Mouse (Mus musculus) heart, adult 2 months (tissue): ENCODE data around the gene Vsig10. TPM values are rescaled to one million over a fixed set of nuclear protein-coding genes. Genes with fewer than 3 reads are reported as not detected.

Experiments used
- DNase-seq, 2 experiments: peaks; one replicate each; pipeline ENCODE4 v3.0.0; 2021
- H3K27ac ChIP-seq: fragments of 200-600 bp; 2 replicates; pipeline ENCODE4 v1.8.1; 2022
- H3K27me3 ChIP-seq: fragments of 200-500 bp; 2 replicates; pipeline ENCODE4 v1.6.1; 2012; ENCODE audit warnings: mild to moderate bottlenecking, low read length, inconsistent platforms, mixed read lengths; ENCODE audit not compliant: control insufficient read depth, insufficient read depth
- H3K36me3 ChIP-seq: fragments of 200-500 bp; 2 replicates; pipeline ENCODE4 v1.6.1; 2012; ENCODE audit warnings: low read length, inconsistent platforms; ENCODE audit not compliant: control insufficient read depth, insufficient read depth
- H3K4me1 ChIP-seq: fragments of 200-500 bp; 2 replicates; pipeline ENCODE4 v1.6.1; 2011; ENCODE audit warnings: low read length; ENCODE audit not compliant: control insufficient read depth, insufficient read depth
- H3K4me3 ChIP-seq: fragments of 200-600 bp; 2 replicates; pipeline ENCODE4 v1.8.1; 2022
- H3K79me2 ChIP-seq: fragments of 200-500 bp; replicated peaks from 2 replicates; pipeline ENCODE4 v1.6.1; 2012; ENCODE audit warnings: mild to moderate bottlenecking, inconsistent platforms, low read length, moderate library complexity, mixed read lengths; ENCODE audit not compliant: control insufficient read depth, insufficient read depth
- H3K9ac ChIP-seq: fragments of 200-500 bp; 2 replicates; pipeline ENCODE4 v1.6.1; 2012; ENCODE audit warnings: low read depth, mild to moderate bottlenecking, control low read depth, inconsistent platforms, low read length, mixed read lengths
- CTCF ChIP-seq: fragments of 200-600 bp; IDR thresholded peaks from 2 replicates; pipeline ENCODE4 v1.8.1; 2022; ENCODE audit warnings: antibody characterized with exemption, mild to moderate bottlenecking, moderate library complexity
- EP300 ChIP-seq: fragments of 200-500 bp; IDR thresholded peaks from 2 replicates; pipeline ENCODE4 v1.6.1; 2011; ENCODE audit warnings: low read depth, low read length, control low read depth; ENCODE audit not compliant: insufficient read depth
- POLR2A ChIP-seq: fragments of 200-500 bp; IDR thresholded peaks from 2 replicates; pipeline ENCODE4 v1.6.1; 2011; ENCODE audit warnings: mild to moderate bottlenecking, low read depth, low read length, control low read depth; ENCODE audit not compliant: insufficient read depth
- WGBS: fragments of 180-500 bp; shearing (Covaris S2); methylation state at CpG from one replicate; pipeline ENCODE4 v1.1.7; 2018; 5-methylcytosine and 5-hydroxymethylcytosine counted together
- intact Hi-C: fragments of 180-260 bp; cut with DNase I; formaldehyde crosslinking; loops from one replicate; pipeline ENCODE4 v1.15.1; 2025
- long read RNA-seq: library from polyadenylated mRNA; stranded (forward); transcript quantifications from one replicate; pipeline ENCODE4 v2.0.0, GENCODE M21; 2021
- polyA plus RNA-seq: library from polyadenylated mRNA; depleted of rRNA; stranded (reverse); fragments of >200 nt; gene quantifications from 2 replicates; pipeline ENCODE4 v1.2.3, GENCODE M21; 2012; rRNA removed
- total RNA-seq, 2 experiments: library from RNA; stranded (reverse); gene quantifications; 2 replicates each; pipeline ENCODE4 v1.2.3; 2021

Gene Vsig10
- total RNA-seq (1 to 10 TPM; 7.0 to 8.9 TPM), polyA plus RNA-seq (7.4 and 8.8 TPM in 2 replicates)
- long read RNA-seq: 0 reads

DNA sequence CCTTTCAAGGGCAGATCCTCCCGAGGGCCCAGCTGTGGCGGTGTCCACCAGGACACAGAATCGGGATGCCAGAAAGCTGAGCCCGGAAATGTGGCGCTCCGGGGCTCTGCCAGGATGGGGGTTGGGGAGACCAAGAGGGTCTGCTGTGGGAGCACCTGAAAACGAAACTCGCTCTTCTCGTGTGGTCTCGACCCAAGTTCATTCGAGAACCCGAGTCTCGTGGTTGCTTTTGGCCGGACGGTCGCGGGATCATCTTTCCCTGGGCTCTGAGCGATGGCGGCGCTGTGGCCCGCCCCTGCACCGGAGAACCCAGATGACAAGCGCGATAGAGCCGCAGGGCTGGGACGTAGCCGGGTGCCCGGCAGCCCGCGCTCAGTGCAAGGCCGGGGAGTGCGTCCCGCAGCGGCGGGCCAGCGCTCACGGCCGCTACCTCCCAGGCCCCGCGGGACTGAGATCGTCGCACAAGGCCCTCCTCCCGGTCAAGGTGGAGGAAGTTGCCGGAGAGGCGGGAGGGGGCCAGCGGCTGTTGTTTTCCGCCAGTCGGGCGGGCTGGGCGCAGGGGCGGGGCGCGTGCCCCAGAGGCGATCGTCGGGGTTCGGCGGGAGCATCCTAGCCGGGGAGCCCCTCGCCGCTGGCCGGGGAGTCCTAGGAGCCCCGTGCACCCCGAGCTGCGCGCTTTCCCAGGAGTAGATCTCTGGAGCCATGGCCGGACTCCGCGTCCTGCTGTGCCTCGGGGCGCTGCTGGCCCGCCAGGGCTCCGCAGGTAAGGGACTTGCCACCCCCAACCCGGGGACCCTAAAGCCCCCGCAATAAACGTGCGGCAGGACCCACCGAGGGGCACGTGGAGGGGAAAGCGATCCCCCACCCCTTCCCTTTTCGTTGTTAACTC lies at the start of gene Vsig10:
TSS of gene Vsig10 (plus strand) at position 343 of the 889 bp plus-strand sequence.
- H3K27ac ChIP-seq: peak within 1 kb of the TSS; percentile 94
- H3K27me3 ChIP-seq: no peaks in the 10 kb centered on the region
- H3K4me3 ChIP-seq: peak within 1 kb of the TSS; percentile 96
- no peaks in the 10 kb centered on the region for H3K36me3 ChIP-seq
- no peaks in the 10 kb centered on the region for H3K79me2 ChIP-seq
- intact Hi-C loops: loop anchor here (2.0 to 5.0 kb wide), 2 partner anchors 38 to 68 kb away; partner anchors contain the start of genes Rfc5 and Wsb2
- WGBS: under 1% methylated on average over 81 of the region's 81 CpGs
- peaks cover 6% of the 10 kb centered on the region for H3K4me1 ChIP-seq
- H3K9ac ChIP-seq: peak within 1 kb of the TSS; percentile 88
- peak; percentile 87 to 88 for DNase-seq
- TF ChIP-seq CTCF: peak; percentile 29
- TF ChIP-seq POLR2A: peak; percentile 57
- TF ChIP-seq EP300: no peak

DNA sequence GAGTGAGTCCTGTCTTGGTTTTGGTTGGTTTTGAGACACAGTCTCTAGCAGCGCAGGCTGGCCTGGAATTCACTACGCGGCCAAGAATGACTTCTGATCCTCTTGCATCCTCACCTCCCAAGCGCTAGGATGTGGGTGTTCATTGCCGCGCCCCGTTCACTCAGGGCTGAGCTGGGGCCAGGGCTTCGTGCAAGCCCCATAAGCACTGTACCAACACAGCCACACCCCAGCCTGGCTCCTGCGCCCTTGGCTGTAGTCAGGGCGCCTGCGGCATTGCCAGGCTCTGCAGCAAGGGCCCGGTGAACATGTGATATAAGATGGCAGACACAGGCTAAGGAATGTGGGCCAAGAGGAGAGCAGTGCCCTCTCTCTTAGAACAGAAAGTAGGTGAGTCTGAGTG lies 49.5 kb upstream of the Vsig10 start:
- Histone ChIP-seq H3K27me3 (no peaks in the 10 kb centered on the region), H3K4me1 (no peaks in the 10 kb centered on the region), H3K9ac (no peak overlapping the region), H3K27ac (no peak overlapping the region), H3K36me3 (no peaks in the 10 kb centered on the region), H3K79me2 (no peaks in the 10 kb centered on the region), H3K4me3 (no peak overlapping the region)
- 98% methylated on average over 12 of the region's 12 CpGs for WGBS
- intact Hi-C loops: no loop called here
- no peak for DNase-seq
- TF ChIP-seq EP300 (no peak), CTCF (no peak), POLR2A (no peak)

- intact Hi-C loops: no loop called here
- Histone ChIP-seq H3K79me2 (no peaks in the 10 kb centered on the region), H3K36me3 (no peaks in the 10 kb centered on the region), H3K4me3 (no peak overlapping the region), H3K9ac (no peak overlapping the region), H3K27me3 (no peaks in the 10 kb centered on the region), H3K27ac (no peak overlapping the region), H3K4me1 (no peaks in the 10 kb centered on the region)
- TF ChIP-seq EP300 (no peak), CTCF (no peak), POLR2A (no peak)
- DNase-seq: no peak
- WGBS: 94% methylated on average over 14 of the region's 14 CpGs
Observed at GRCm38 (mm10) chr5:117271945-117272344, 46.9 kb upstream of the Vsig10 start.

DNA sequence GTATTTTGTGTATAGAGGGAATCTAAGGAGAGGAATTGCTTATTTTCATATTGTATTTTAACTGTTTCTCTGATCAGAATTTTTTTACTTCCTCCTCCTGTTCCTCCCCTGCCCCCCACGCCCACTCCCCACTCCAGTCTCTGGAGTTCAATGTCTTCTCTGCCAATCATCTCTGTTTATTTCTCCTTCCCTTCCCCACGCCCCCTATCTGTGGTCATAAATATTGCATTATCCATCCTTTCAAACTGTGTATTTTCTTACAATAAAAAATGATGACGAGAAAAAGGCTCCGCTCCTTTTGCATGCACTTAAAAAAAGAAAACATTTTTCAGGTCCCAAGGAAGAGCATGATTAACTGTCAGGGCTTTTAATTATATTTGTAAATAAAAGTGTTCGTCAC lies 44.1 kb upstream of the Vsig10 start:
- Histone ChIP-seq H3K4me3 (no peak overlapping the region), H3K36me3 (no peaks in the 10 kb centered on the region), H3K27ac (no peak overlapping the region), H3K79me2 (no peaks in the 10 kb centered on the region), H3K27me3 (no peaks in the 10 kb centered on the region), H3K4me1 (no peaks in the 10 kb centered on the region), H3K9ac (no peak overlapping the region)
- no peak for DNase-seq
- peak; percentile 63 for TF ChIP-seq CTCF
- TF ChIP-seq EP300: no peak
- intact Hi-C loops: no loop called here
- WGBS: 63% methylated on average over 5 of the region's 5 CpGs

DNA sequence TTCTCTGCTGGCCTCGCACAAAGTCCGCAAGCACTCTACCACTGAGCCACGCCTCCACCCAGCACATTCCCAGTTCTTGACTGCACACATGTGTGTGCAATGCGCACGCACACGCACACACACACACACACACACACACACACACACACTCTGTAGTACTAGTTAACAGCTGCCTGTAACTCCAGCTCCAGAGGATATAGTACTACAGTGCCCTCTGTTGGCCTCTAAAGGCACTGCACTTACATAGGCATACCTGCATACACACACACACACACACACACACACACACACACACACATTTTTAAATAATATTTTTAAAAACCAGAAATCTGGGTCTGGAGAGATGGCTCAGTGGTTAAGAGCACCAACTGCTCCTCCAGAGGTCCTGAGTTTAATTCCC lies 41.1 kb upstream of the Vsig10 start:
- intact Hi-C loops: no loop called here
- 0 out of 2 replicates have a peak, but pooled peaks have one; percentile 4 for TF ChIP-seq CTCF
- TF ChIP-seq POLR2A: no peak
- Histone ChIP-seq H3K79me2 (no peaks in the 10 kb centered on the region), H3K4me1 (no peaks in the 10 kb centered on the region), H3K27ac (no peak overlapping the region), H3K27me3 (no peaks in the 10 kb centered on the region), H3K9ac (no peak overlapping the region), H3K4me3 (no peak overlapping the region), H3K36me3 (no peaks in the 10 kb centered on the region)
- no peak for DNase-seq
- WGBS: 96% methylated on average over 6 of the region's 6 CpGs

DNA sequence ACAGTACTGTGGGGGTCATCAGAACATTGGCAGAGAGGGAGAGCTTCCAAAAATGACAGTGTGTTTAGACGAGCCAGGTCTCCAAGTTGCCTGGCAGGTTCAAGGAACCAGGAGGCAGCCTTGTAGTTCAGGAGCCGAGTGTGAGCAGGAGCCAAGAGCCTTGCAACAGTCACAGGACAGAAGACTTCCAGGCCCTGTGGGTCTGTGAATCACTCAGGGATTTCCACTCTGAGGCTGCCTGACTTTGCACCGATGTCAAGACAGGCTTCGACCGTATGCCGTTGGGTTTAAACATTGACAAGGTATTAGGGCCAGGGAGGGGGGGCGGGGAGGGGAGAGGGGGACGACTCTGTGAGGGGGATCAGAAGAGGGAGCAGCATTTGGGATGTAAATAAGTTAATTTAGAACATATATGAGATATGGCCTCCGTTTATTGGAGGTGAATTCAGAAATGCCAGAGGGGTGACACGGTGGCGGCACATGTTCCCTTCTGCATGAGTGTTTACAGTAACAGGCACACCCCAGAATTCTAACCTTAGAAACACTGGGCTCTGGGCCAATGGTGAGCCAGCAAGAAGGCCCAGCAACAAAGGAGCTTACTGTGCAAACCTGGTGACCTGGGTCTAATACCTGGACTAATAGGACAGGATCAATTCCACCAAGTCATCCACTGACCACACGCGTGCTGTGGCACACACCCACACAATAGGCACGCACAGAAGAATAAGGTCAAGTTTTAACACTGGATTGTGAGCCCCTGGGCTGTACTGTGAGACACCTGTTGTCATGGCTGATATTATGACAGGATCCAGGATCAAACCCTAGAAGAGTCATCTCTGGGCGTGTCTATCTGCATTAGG lies 39.8 kb upstream of the Vsig10 start:
- intact Hi-C loops: no loop called here
- Histone ChIP-seq H3K9ac (no peak overlapping the region), H3K4me3 (no peak overlapping the region), H3K27ac (no peak overlapping the region), H3K79me2 (no peaks in the 10 kb centered on the region), H3K27me3 (no peaks in the 10 kb centered on the region), H3K4me1 (no peaks in the 10 kb centered on the region), H3K36me3 (no peaks in the 10 kb centered on the region)
- peak in 1 of 2 experiments; percentile 36 for DNase-seq
- TF ChIP-seq EP300 (no peak), CTCF (no peak), POLR2A (no peak)
- 76% methylated on average over 15 of the region's 15 CpGs for WGBS
